10 mouse cellular contexts compared by ENCODE assay signal in the genomic region with DNA sequence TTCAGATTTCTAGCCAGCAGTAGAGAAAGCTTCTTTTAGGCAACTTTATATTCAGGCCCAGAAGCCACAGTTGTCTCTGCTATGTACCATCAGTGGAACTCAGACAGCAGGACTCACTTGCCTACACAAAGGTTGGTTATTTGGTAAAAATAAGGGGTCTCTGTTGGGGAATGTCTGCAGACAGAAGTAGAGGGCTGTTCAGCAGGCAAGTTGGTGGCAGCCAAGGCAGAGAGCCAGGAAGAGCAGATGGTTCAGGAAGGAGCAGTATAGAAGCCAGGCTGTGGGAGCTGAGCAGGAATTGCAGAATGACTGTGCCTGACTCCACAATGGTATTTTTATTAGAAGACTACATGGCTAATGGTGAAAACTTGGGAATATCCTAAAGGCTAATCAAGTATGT.
DNase-seq lines count a peak whose midpoint lies in the region.
"Had no signal": no experiment of that assay in that cellular context is flagged by ENCODE, and none has a peak within 500 bp of the region (broad histone marks: within the 10 kb centered on the region; RNA-seq: fewer than 3 reads in every experiment).

No protein-coding gene starts in this region.

- DNase-seq in brain, embryonic 18.5 days (ENCODE audit: low read depth, low spot score): peak; percentile 46
- peak; percentile 83 to 88 for DNase-seq in cerebellum, adult 18-20 months
- DNase-seq in frontal cortex, postnatal 25 days (ENCODE audit: low spot score in 2 of 2): peak; percentile 14 to 15
- DNase-seq in left cerebral cortex, postnatal 10 days (ENCODE audit: extremely low spot score in 1 of 2, low spot score in 2 of 2): peak; percentile 56 to 82
- DNase-seq in embryo, embryonic 11 days: no peak
- DNase-seq in ovary, postnatal 36 days (ENCODE audit: low spot score): no peak
- DNase-seq in lung, postnatal 36 days: no peak
- no peak for DNase-seq in kidney, postnatal 25 days
- DNase-seq: gastrocnemius, postnatal 14 days; lung, adult 18-20 months had no signal

- intact Hi-C loops in left cerebral cortex, postnatal 10 days (cut with DNase I): no loop called here

Comparison
In these comparisons a context has a peak if more than half of its experiments do, and no peak if none do; other contexts are left out.
1. DNase-seq: peak in brain, embryonic 18.5 days (single experiment), cerebellum, adult 18-20 months (2 of 2), frontal cortex, postnatal 25 days (2 of 2) and left cerebral cortex, postnatal 10 days (2 of 2); none in embryo, embryonic 11 days (single experiment), ovary, postnatal 36 days (single experiment), lung, postnatal 36 days (single experiment) and kidney, postnatal 25 days (0 of 2).